In the genomic region with DNA sequence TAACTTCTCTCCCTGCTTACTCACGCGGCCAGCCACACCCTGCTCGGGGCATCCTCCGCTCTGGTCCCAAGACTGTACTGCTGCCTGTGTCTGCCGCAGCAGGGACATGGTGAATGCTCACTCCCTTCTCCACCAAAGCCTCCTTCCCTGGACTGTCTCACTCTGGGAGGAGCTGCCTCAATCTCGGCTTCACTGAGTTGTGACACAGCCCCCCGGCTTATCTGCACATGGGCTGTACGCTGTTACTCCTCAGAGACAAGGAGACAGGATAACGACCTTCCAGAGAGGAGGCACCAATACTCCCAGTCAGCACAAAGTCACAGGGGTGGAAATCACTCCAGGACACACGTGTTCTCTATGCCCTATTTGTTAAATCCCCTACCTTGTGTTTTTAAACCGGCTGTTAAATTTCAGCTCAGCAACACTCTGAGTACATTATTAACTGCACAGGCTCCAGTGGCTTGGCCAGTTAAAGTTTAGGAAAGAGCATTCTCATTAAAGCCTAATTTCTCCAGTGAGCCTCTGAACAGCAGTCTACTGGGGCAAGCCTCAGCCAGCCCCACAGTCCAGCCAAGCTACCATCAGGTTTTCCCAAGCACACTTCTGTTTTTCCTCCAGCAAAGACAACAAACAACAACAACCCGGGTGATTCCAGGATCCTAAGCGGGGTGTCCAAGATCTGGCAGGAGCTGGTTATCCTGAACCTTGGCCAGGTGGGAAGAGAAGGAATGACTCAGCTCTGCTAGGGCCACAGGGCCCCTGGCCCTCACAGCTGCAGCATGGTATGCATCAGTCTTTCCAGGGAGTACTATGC, we compare ENCODE assay signal across 16 mouse cellular contexts. TPM values are rescaled to one million over a fixed set of nuclear protein-coding genes. Genes with fewer than 3 reads are reported as not detected.
DNase-seq lines count a peak whose midpoint lies in the region; ATAC-seq and TF ChIP-seq lines count a peak whose summit lies in the region.
"Had no signal": no experiment of that assay in that cellular context is flagged by ENCODE, and none has a peak within 500 bp of the region (broad histone marks: within the 10 kb centered on the region; RNA-seq: fewer than 3 reads in every experiment).

No protein-coding gene starts in this region.

- no peak for ATAC-seq in forebrain, embryonic 14.5 days
- ATAC-seq in liver, embryonic 14.5 days (ENCODE audit: insufficient read depth), result 0 out of 2 replicates have a peak, but pooled peaks have one; percentile 15
- no peak for ATAC-seq in liver, embryonic 12.5 days
- peak; percentile 85 for ATAC-seq in kidney, embryonic 14.5 days (ENCODE audit: low FRiP score, low TSS enrichment)
- peak; percentile 48; the same call in 1 of the 2 replicates for ATAC-seq in stomach, embryonic 15.5 days (ENCODE audit: insufficient read depth, low FRiP score, low read depth)
- ATAC-seq: forebrain, postnatal 0 days; hindbrain, embryonic 16.5 days had no signal

- H3K4me1 ChIP-seq in forebrain, embryonic 10.5 days, result peaks cover 68% of the 10 kb centered on the region
- H3K4me1 ChIP-seq in forebrain, embryonic 14.5 days (ENCODE audit: control insufficient read depth, insufficient read depth, low read length), result peaks cover 1% of the 10 kb centered on the region; the same call in 1 of the 2 replicates
- H3K4me1 ChIP-seq in liver, embryonic 14.5 days (replicated peaks; ENCODE audit: control insufficient read depth in 2 of 2, insufficient read depth in 2 of 2, low read length in 1 of 2), result no peaks in the 10 kb centered on the region
- H3K4me1 ChIP-seq in liver, embryonic 12.5 days, result peaks cover 15% of the 10 kb centered on the region
- H3K4me1 ChIP-seq in kidney, embryonic 14.5 days (ENCODE audit: control insufficient read depth, insufficient read depth, low read length), result peaks cover 26% of the 10 kb centered on the region
- H3K4me1 ChIP-seq in stomach, embryonic 15.5 days, result peaks cover 15% of the 10 kb centered on the region; the same call in 1 of the 2 replicates

- no peak overlapping the region for H3K4me2 ChIP-seq in forebrain, embryonic 14.5 days (ENCODE audit: low read length)
- H3K4me2 ChIP-seq in liver, embryonic 14.5 days (ENCODE audit: low read depth), result no peak overlapping the region
- H3K4me2 ChIP-seq in liver, embryonic 12.5 days, result no peak overlapping the region
- no peak overlapping the region; the same call in 1 of the 2 replicates for H3K4me2 ChIP-seq in kidney, embryonic 14.5 days (replicated peaks; ENCODE audit: low read depth, low read length)
- H3K4me2 ChIP-seq in stomach, embryonic 15.5 days, result no peak overlapping the region
- H3K4me2 ChIP-seq: limb, embryonic 13.5 days; lung, embryonic 15.5 days had no signal

- no peak for DNase-seq in forebrain, embryonic 10.5 days (ENCODE audit: extremely low spot score, low spot score)
- DNase-seq in forebrain, embryonic 14.5 days (ENCODE audit: low spot score), result no peak
- DNase-seq in liver, embryonic 14.5 days (ENCODE audit: low read depth in 3 of 3, low spot score in 3 of 3), result no peak
- DNase-seq in gastrocnemius, postnatal 10 days, result no peak
- DNase-seq in T-cell, adult 2 months (ENCODE audit: low spot score), result no peak
- DNase-seq: adrenal gland, postnatal 36 days; forebrain, postnatal 0 days; gastrocnemius, postnatal 25 days; retina, postnatal 1 day; thymus, adult 2 months had no signal

- H3K27ac ChIP-seq in forebrain, embryonic 10.5 days, result peak overlapping the region; percentile 16
- H3K27ac ChIP-seq in forebrain, embryonic 14.5 days (ENCODE audit: low read depth, low read length), result no peak overlapping the region
- H3K27ac ChIP-seq in liver, embryonic 14.5 days, result no peak overlapping the region
- no peak overlapping the region for H3K27ac ChIP-seq in liver, embryonic 12.5 days
- H3K27ac ChIP-seq in kidney, embryonic 14.5 days (ENCODE audit: low read depth, low read length), result peak overlapping the region; percentile 30
- no peak overlapping the region for H3K27ac ChIP-seq in stomach, embryonic 15.5 days
- H3K27ac ChIP-seq: limb, embryonic 13.5 days; lung, embryonic 15.5 days had no signal

- 64% methylated on average over 13 of the region's 13 CpGs for WGBS in forebrain, embryonic 10.5 days
- WGBS in forebrain, embryonic 14.5 days, result 56% methylated on average over 13 of the region's 13 CpGs
- 41% methylated on average over 13 of the region's 13 CpGs for WGBS in liver, embryonic 14.5 days (ENCODE audit: insufficient replicate concordance)
- WGBS in liver, embryonic 12.5 days (ENCODE audit: insufficient replicate concordance), result 43% methylated on average over 13 of the region's 13 CpGs
- 24% methylated on average over 13 of the region's 13 CpGs for WGBS in kidney, embryonic 14.5 days
- WGBS in stomach, embryonic 15.5 days, result 43% methylated on average over 13 of the region's 13 CpGs

- peaks cover 14% of the 10 kb centered on the region for H3K36me3 ChIP-seq in forebrain, embryonic 10.5 days (replicated peaks)
- no peaks in the 10 kb centered on the region for H3K36me3 ChIP-seq in forebrain, embryonic 14.5 days (ENCODE audit: control insufficient read depth, insufficient read depth, low read length)
- no peaks in the 10 kb centered on the region for H3K36me3 ChIP-seq in liver, embryonic 14.5 days (replicated peaks; ENCODE audit: control insufficient read depth, insufficient read depth, low read depth)
- H3K36me3 ChIP-seq in liver, embryonic 12.5 days, result no peaks in the 10 kb centered on the region
- H3K36me3 ChIP-seq in kidney, embryonic 14.5 days (ENCODE audit: control insufficient read depth, insufficient read depth, low read length), result no peaks in the 10 kb centered on the region
- H3K36me3 ChIP-seq in stomach, embryonic 15.5 days, result no peaks in the 10 kb centered on the region
- H3K36me3 ChIP-seq: limb, embryonic 13.5 days; lung, embryonic 15.5 days had no signal

- TF ChIP-seq EP300 in liver, embryonic 14.5 days (IDR thresholded peaks at IDR 0.05; ENCODE audit: low read depth), result no peak

- peaks cover 10% of the 10 kb centered on the region; the same call in 1 of the 2 replicates for H3K9me3 ChIP-seq in forebrain, embryonic 10.5 days
- no peaks in the 10 kb centered on the region for H3K9me3 ChIP-seq in forebrain, embryonic 14.5 days (replicated peaks; ENCODE audit: control insufficient read depth, low read length)
- H3K9me3 ChIP-seq in liver, embryonic 14.5 days (ENCODE audit: control insufficient read depth, low read length), result no peaks in the 10 kb centered on the region
- H3K9me3 ChIP-seq in liver, embryonic 12.5 days (replicated peaks), result no peaks in the 10 kb centered on the region
- no peaks in the 10 kb centered on the region for H3K9me3 ChIP-seq in kidney, embryonic 14.5 days (ENCODE audit: control insufficient read depth, low read length)
- H3K9me3 ChIP-seq in stomach, embryonic 15.5 days, result no peaks in the 10 kb centered on the region
- H3K9me3 ChIP-seq: limb, embryonic 13.5 days; lung, embryonic 15.5 days had no signal

- no peak overlapping the region for H3K9ac ChIP-seq in forebrain, embryonic 14.5 days (ENCODE audit: low read length)
- H3K9ac ChIP-seq in liver, embryonic 14.5 days (replicated peaks), result no peak overlapping the region
- H3K9ac ChIP-seq in liver, embryonic 12.5 days, result no peak overlapping the region
- no peak overlapping the region for H3K9ac ChIP-seq in kidney, embryonic 14.5 days (ENCODE audit: low read depth, low read length)
- H3K9ac ChIP-seq in stomach, embryonic 15.5 days, result no peak overlapping the region
- H3K9ac ChIP-seq: forebrain, postnatal 0 days; limb, embryonic 13.5 days; lung, embryonic 15.5 days had no signal

- no peak overlapping the region for H3K4me3 ChIP-seq in forebrain, embryonic 10.5 days
- no peak overlapping the region for H3K4me3 ChIP-seq in forebrain, embryonic 14.5 days (ENCODE audit: low read depth, low read length)
- H3K4me3 ChIP-seq in liver, embryonic 14.5 days (ENCODE audit: insufficient read depth in 1 of 2, low read depth in 2 of 2, low read length in 2 of 2), result no peak overlapping the region
- no peak overlapping the region for H3K4me3 ChIP-seq in liver, embryonic 12.5 days
- H3K4me3 ChIP-seq in kidney, embryonic 14.5 days (ENCODE audit: low read length), result no peak overlapping the region
- H3K4me3 ChIP-seq in stomach, embryonic 15.5 days (replicated peaks), result no peak overlapping the region
- H3K4me3 ChIP-seq: limb, embryonic 13.5 days; lung, embryonic 15.5 days had no signal

- no peaks in the 10 kb centered on the region; the same call in 1 of the 2 replicates for H3K27me3 ChIP-seq in forebrain, embryonic 10.5 days (ENCODE audit: poor library complexity, severe bottlenecking)
- no peaks in the 10 kb centered on the region for H3K27me3 ChIP-seq in forebrain, embryonic 14.5 days (replicated peaks; ENCODE audit: control insufficient read depth, insufficient read depth, low read length)
- no peaks in the 10 kb centered on the region for H3K27me3 ChIP-seq in liver, embryonic 14.5 days (ENCODE audit: control insufficient read depth, insufficient read depth, low read length)
- H3K27me3 ChIP-seq in liver, embryonic 12.5 days (replicated peaks), result no peaks in the 10 kb centered on the region
- H3K27me3 ChIP-seq in kidney, embryonic 14.5 days (ENCODE audit: control insufficient read depth, insufficient read depth, low read length), result no peaks in the 10 kb centered on the region
- H3K27me3 ChIP-seq in stomach, embryonic 15.5 days (replicated peaks), result no peaks in the 10 kb centered on the region
- H3K27me3 ChIP-seq: limb, embryonic 13.5 days; lung, embryonic 15.5 days had no signal

- no peak for TF ChIP-seq CTCF in liver, embryonic 14.5 days (IDR thresholded peaks at IDR 0.05; ENCODE audit: low read depth)

RNA-seq across cellular contexts. Expression of a gene that starts 39.9 kb away (rescaled TPM):
- polyA plus RNA-seq in forebrain, embryonic 10.5 days (2016; fragmentation: Nextera tagmentation; extraction: Ambion mirVana), result 27.7 and 28.3 TPM in 2 replicates
- polyA plus RNA-seq in forebrain, embryonic 14.5 days (2014; fragmentation: Nextera tagmentation; extraction: Ambion mirVana), result 3.1 and 4.7 TPM in 2 replicates
- polyA plus RNA-seq in liver, embryonic 14.5 days (2012; rRNA removed), result 2.0 and 2.1 TPM in 2 replicates
- 1.3 and 1.5 TPM in 2 replicates for polyA plus RNA-seq in liver, embryonic 14.5 days (2014; fragmentation: Nextera tagmentation; extraction: Ambion mirVana)
- 3.6 TPM in 2 replicates for polyA plus RNA-seq in liver, embryonic 12.5 days (2016; fragmentation: Nextera tagmentation; extraction: Ambion mirVana)
- 7.2 and 8.0 TPM in 2 replicates for polyA plus RNA-seq in kidney, embryonic 14.5 days (2014; fragmentation: Nextera tagmentation; extraction: Ambion mirVana)
- polyA plus RNA-seq in stomach, embryonic 15.5 days (2015; fragmentation: Nextera tagmentation; extraction: Ambion mirVana), result 17.4 and 19.3 TPM in 2 replicates
- total RNA-seq in gastrocnemius, postnatal 10 days (2021), result 1 to 10 TPM; 2.6 to 3.2 TPM

Comparison
In these comparisons a context has a peak if more than half of its experiments do, and no peak if none do; other contexts are left out.
1. H3K27ac ChIP-seq: peak in forebrain, embryonic 10.5 days (single experiment) and kidney, embryonic 14.5 days (single experiment); none in forebrain, embryonic 14.5 days (single experiment), liver, embryonic 14.5 days (single experiment), liver, embryonic 12.5 days (single experiment) and stomach, embryonic 15.5 days (single experiment).
2. ATAC-seq: peak in liver, embryonic 14.5 days (single experiment), kidney, embryonic 14.5 days (single experiment) and stomach, embryonic 15.5 days (single experiment); none in forebrain, embryonic 14.5 days (single experiment) and liver, embryonic 12.5 days (single experiment).